Mouse (Mus musculus) CH12.LX (cell line): ENCODE measurements around the gene Adam1b.

Experiments
- MAX ChIP-seq: IDR thresholded peaks from 2 replicates; pipeline ENCODE4 v1.6.1; 2011; ENCODE audit warnings: low read length, improper control_type of control experiment
- POLR2A ChIP-seq: IDR thresholded peaks from 2 replicates; pipeline ENCODE4 v1.6.1; 2011; ENCODE audit warnings: low read depth, mild to moderate bottlenecking, improper control_type of control experiment, low read length

DNA sequence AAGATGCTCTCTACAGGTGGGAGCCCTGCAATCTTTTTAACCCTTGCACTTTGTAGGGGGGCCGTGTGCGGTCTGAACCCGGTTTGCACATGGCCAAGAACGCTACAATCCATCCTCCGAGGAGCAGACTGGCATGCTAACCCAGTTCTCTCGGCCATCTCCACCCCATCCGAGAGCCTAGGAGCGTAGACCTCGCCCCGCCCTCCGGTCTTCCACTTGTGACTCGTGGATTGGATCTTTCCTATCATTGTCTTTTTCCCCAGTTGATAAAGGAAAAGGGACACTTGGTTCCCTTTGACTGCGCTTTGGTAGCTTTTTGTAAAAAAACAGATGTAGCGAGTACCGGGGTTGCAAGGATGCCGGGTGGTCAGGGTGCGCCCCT is 51.6 kb downstream of the Adam1b start, which contains the start of gene Tmem116:
- no peak for TF ChIP-seq POLR2A
- no peak for TF ChIP-seq MAX
